Mouse (Mus musculus) ES-Bruce4 (cell line): ENCODE results near the gene Nprl2.

Source experiments
- CTCF ChIP-seq: IDR thresholded peaks from one replicate; pipeline ENCODE4 v1.8.1; 2011; ENCODE audit warnings: low read depth, low read length
- EP300 ChIP-seq: IDR thresholded peaks from 2 replicates; pipeline ENCODE4 v1.6.1; 2011; ENCODE audit warnings: low read depth, low read length; ENCODE audit not compliant: insufficient read depth

GRCm38 (mm10) chr9:107545199-107545598, 3.2 kb downstream of the Nprl2 start:
- TF ChIP-seq EP300 (no peak), CTCF (no peak)
